Mouse (Mus musculus) bone marrow, adult 2 months (tissue): ENCODE measurements around the gene Gm11639.

Experiments
- CTCF ChIP-seq: fragments of 200-500 bp; IDR thresholded peaks from 2 replicates; pipeline ENCODE4 v1.5.1; 2011; ENCODE audit warnings: low read length, control low read depth; ENCODE audit not compliant: control insufficient read depth, insufficient read depth
- POLR2A ChIP-seq: fragments of 200-500 bp; IDR thresholded peaks from 2 replicates; pipeline ENCODE4 v1.6.1; 2011; ENCODE audit warnings: low read depth, mild to moderate bottlenecking, control low read depth, low read length, borderline replicate concordance; ENCODE audit not compliant: control insufficient read depth

- no peak for TF ChIP-seq CTCF
- TF ChIP-seq POLR2A: no peak
Measured at GRCm38 (mm10) chr11:105153068-105153833, 467.7 kb downstream of the Gm11639 start.
